Mouse (Mus musculus) intestine, embryonic 14.5 days (tissue): ENCODE data around the gene Smchd1. TPM values are rescaled to one million over a fixed set of nuclear protein-coding genes. Genes with fewer than 3 reads are reported as not detected.

ENCODE experiments used
- ATAC-seq: fragments of 200-750 bp; cut with Nextera tagmentation; replicated peaks from 2 replicates; pipeline ENCODE4 v1.8.0; 2017; ENCODE audit warnings: low read depth, moderate number of reproducible peaks, moderate TSS enrichment, moderate library complexity; ENCODE audit not compliant: low FRiP score, low TSS enrichment
- DNase-seq: peaks from one replicate; pipeline ENCODE4 v3.0.0-alpha.2; 2018; ENCODE audit warnings: low spot score
- H3K27ac ChIP-seq: fragments of 300-500 bp; sonication (generic); 2 replicates; pipeline ENCODE4 v1.5.1; 2014; ENCODE audit warnings: low read depth, mild to moderate bottlenecking, control low read depth
- H3K27me3 ChIP-seq: fragments of 300-500 bp; sonication (generic); replicated peaks from 2 replicates; pipeline ENCODE4 v1.6.1; 2014; ENCODE audit warnings: low read length, control low read depth; ENCODE audit not compliant: control insufficient read depth, insufficient read depth
- H3K36me3 ChIP-seq: fragments of 300-500 bp; sonication (generic); 2 replicates; pipeline ENCODE4 v1.6.1; 2014; ENCODE audit warnings: low read length, control low read depth; ENCODE audit not compliant: control insufficient read depth, insufficient read depth
- H3K4me1 ChIP-seq: fragments of 300-500 bp; sonication (generic); replicated peaks from 2 replicates; pipeline ENCODE4 v1.6.1; 2014; ENCODE audit warnings: low read length, control low read depth, mixed read lengths; ENCODE audit not compliant: control insufficient read depth, insufficient read depth
- H3K4me2 ChIP-seq: fragments of 300-500 bp; sonication (generic); 2 replicates; pipeline ENCODE4 v1.6.1; 2014; ENCODE audit warnings: low read length
- H3K4me3 ChIP-seq: fragments of 300-500 bp; sonication (generic); 2 replicates; pipeline ENCODE4 v1.5.1; 2014; ENCODE audit warnings: low read depth, low read length, control low read depth, mixed read lengths
- H3K9ac ChIP-seq: fragments of 300-500 bp; sonication (generic); 2 replicates; pipeline ENCODE4 v1.6.1; 2014; ENCODE audit warnings: mild to moderate bottlenecking, low read length
- H3K9me3 ChIP-seq: fragments of 300-500 bp; sonication (generic); 2 replicates; pipeline ENCODE4 v1.6.1; 2016; ENCODE audit warnings: low read length, control low read depth; ENCODE audit not compliant: control insufficient read depth
- WGBS: fragments of 180-500 bp; shearing (Covaris S2); extraction: QIAGEN DNeasy Blood & Tissue Kit; methylation state at CpG from one replicate; pipeline ENCODE4 v1.1.7; 2014; 5-methylcytosine and 5-hydroxymethylcytosine counted together
- polyA plus RNA-seq: library from polyadenylated mRNA; unstranded; fragments of >200 nt; fragmentation: Nextera tagmentation; extraction: Ambion mirVana; gene quantifications from 2 replicates; pipeline ENCODE4 v1.2.1, GENCODE M21; 2014

The Smchd1 gene
- polyA plus RNA-seq, 1 experiment from 2014 or later: 81.8 TPM

GRCm38 (mm10) chr17:71301413-71301812, 173.7 kb downstream of the Smchd1 start:
- Histone ChIP-seq H3K9me3 (no peaks in the 10 kb centered on the region), H3K36me3 (no peaks in the 10 kb centered on the region), H3K27me3 (no peaks in the 10 kb centered on the region), H3K4me1 (no peaks in the 10 kb centered on the region), H3K4me2 (no peak overlapping the region), H3K4me3 (no peak overlapping the region), H3K9ac (no peak overlapping the region), H3K27ac (no peak overlapping the region)
- ATAC-seq (no peak), DNase-seq (no peak)
- 73% methylated on average over 5 of the region's 5 CpGs for WGBS

- 83% methylated on average over 2 of the region's 2 CpGs for WGBS
- no peak for DNase-seq
- no peak for ATAC-seq
Observed at GRCm38 (mm10) chr17:71300338-71300737, 174.8 kb downstream of the Smchd1 start.

GRCm38 (mm10) chr17:71299879-71300278, 175.3 kb downstream of the Smchd1 start:
- 73% methylated on average over 4 of the region's 4 CpGs for WGBS
- no peak for DNase-seq
- no peak for ATAC-seq
- H3K4me3 ChIP-seq: no peak overlapping the region
- no peak overlapping the region for H3K27ac ChIP-seq
- H3K4me1 ChIP-seq: no peaks in the 10 kb centered on the region
- no peak overlapping the region for H3K9ac ChIP-seq
- no peaks in the 10 kb centered on the region for H3K36me3 ChIP-seq
- H3K4me2 ChIP-seq: no peak overlapping the region
- H3K9me3 ChIP-seq: no peaks in the 10 kb centered on the region
- H3K27me3 ChIP-seq: no peaks in the 10 kb centered on the region

More at GRCm38 (mm10) chr17:71300338-71300737, 174.8 kb downstream of the Smchd1 start:
- Histone ChIP-seq H3K4me3 (no peak overlapping the region), H3K9ac (no peak overlapping the region), H3K27ac (no peak overlapping the region), H3K9me3 (no peaks in the 10 kb centered on the region), H3K4me1 (no peaks in the 10 kb centered on the region), H3K4me2 (no peak overlapping the region), H3K36me3 (no peaks in the 10 kb centered on the region), H3K27me3 (no peaks in the 10 kb centered on the region)

GRCm38 (mm10) chr17:71294570-71294969, 180.6 kb downstream of the Smchd1 start:
- Histone ChIP-seq H3K27me3 (no peaks in the 10 kb centered on the region), H3K4me1 (no peaks in the 10 kb centered on the region), H3K27ac (no peak overlapping the region), H3K9ac (no peak overlapping the region), H3K9me3 (no peaks in the 10 kb centered on the region), H3K4me2 (no peak overlapping the region), H3K36me3 (no peaks in the 10 kb centered on the region), H3K4me3 (no peak overlapping the region)
- WGBS: 77% methylated on average over 3 of the region's 3 CpGs
- ATAC-seq (no peak), DNase-seq (no peak)

Other genes with a start within 250 kb of the Smchd1 start
- 0.66 and 1.4 TPM in 2 replicates for gene Emilin2, start 163.4 kb downstream of the Smchd1 start, polyA plus RNA-seq
- 4.2 and 4.3 TPM in 2 replicates for gene Gm4707, start 15.4 kb downstream of the Smchd1 start, polyA plus RNA-seq
- gene Ndc80, start 51.5 kb upstream of the Smchd1 start, polyA plus RNA-seq: 38.0 and 44.0 TPM in 2 replicates
- 0.73 and 0.99 TPM in 2 replicates for gene Spdya, start 76.7 kb upstream of the Smchd1 start, polyA plus RNA-seq
- gene Wdr43, start 140.6 kb upstream of the Smchd1 start, polyA plus RNA-seq: 104 and 110 TPM in 2 replicates
- gene Togaram2, start 197.9 kb upstream of the Smchd1 start, polyA plus RNA-seq: 0.24 and 0.38 TPM in 2 replicates